Mouse (Mus musculus) left cerebral cortex, postnatal 14 days (tissue): ENCODE measurements around the gene 4933403O08Rik. TPM values are rescaled to one million over a fixed set of nuclear protein-coding genes. Genes with fewer than 3 reads are reported as not detected.

ENCODE experiments used
- DNase-seq, 2 experiments: peaks; one replicate each; pipeline ENCODE4 v3.0.0; 2021 to 2022; ENCODE audit warnings: low spot score in 2 of 2, mixed read lengths in 1 of 2
- intact Hi-C: fragments of 180-260 bp; cut with DNase I; formaldehyde crosslinking; loops from one replicate; pipeline ENCODE4 v1.15.1; 2025
- long read RNA-seq, 2 experiments: library from polyadenylated mRNA; stranded (forward); transcript quantifications; one replicate each; pipeline ENCODE4 v2.0.0; 2021
- total RNA-seq, 2 experiments: library from RNA; stranded (reverse); gene quantifications; 2 replicates each; pipeline ENCODE4 v1.2.3; 2021

The 4933403O08Rik gene
- not detected for total RNA-seq
- long read RNA-seq, experiment 1, result 0 reads
- long read RNA-seq, experiment 2, result 0 reads

DNA sequence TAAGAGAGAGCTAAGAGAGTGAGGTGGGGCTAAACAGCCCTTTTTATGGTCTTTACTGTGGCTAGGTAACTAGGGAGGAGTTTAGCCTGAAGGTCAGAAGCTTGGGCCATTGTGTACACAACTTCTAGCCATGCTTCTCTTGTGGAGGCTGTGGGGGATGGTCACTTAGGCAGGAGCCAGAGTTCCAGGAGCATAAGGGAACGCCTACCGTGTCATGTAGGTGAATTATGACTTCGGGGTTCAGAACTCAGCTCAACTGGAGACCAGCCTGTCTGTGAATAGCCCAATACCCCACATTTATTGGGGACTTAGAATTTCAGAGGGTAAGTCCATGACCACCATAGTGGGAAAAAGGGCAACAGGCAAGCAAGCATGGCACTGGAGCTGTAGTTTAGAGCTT lies at the start of gene 4933403O08Rik:
Gene 4933403O08Rik (plus strand): TSS at position 301 of the 400 bp plus-strand sequence.
- intact Hi-C loops, result no loop called here

DNA sequence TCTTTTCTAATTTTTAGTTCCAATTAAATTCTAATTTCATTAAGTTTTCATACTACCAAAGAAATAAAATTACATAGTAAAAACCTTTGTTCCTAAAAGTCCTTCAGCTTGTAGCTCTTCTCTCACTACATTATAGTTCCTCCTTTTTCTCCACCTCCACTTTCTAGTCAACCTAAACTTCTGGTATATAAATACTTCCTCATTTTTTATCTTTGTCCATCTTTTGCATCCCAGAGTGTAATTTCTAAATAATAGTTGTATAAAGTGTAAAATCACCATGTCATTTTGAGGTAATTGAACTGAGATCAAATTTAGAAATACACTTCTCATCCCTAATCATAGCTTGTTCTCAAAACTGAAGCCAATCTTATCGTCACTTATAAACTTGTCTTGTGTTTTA lies 4.1 kb downstream of the 4933403O08Rik start:
- no peak for DNase-seq
- intact Hi-C loops, result no loop called here

More for the DNA sequence above, at the start of gene 4933403O08Rik:
- no peak for DNase-seq

DNA sequence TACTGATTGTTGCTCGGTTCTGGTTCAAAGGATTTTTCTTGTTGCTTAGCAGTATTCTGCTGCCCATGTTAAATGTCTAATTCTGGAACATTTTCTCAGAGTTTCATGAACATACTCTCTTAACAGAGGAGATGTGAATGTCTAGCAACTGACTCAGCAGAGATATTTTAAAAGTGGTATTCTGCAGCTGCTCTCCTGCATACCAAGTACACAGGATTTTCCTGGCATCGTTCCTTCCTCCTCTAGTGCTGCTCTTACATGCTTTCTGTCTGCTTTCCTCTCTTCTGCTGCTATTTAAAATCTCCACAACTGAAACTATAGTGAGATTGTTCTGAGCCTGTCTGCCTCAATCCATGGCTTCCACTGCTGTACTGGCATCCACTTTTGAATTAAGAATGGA lies 16.7 kb downstream of the 4933403O08Rik start:
- intact Hi-C loops, result no loop called here
- DNase-seq, result peak; percentile 40 to 81

DNA sequence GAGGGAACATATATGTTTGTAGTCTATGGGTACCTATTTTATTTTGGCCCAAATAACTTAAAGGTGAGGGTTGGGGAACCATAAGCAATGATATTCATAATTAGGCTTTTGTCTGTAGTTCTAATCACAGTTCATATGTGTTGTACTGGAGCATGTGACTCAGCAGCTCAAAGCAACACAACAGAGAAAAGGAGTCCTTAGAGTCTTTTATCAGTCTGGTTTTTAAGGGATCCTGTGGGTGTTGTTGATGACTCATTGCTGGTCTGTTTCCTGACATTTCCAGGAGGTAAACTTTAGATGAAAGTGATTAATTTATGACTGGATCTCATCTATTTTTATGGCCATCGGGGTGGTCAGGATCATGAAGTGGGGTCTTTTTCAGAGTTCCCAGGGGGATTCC lies 34.7 kb downstream of the 4933403O08Rik start:
- DNase-seq, result no peak
- intact Hi-C loops, result no loop called here

Other genes starting within 250 kb of the 4933403O08Rik start
- gene Tex16, start 228.0 kb upstream of the 4933403O08Rik start, total RNA-seq, result not detected
- gene Apool, start 72.3 kb downstream of the 4933403O08Rik start, total RNA-seq, result 1 to 10 TPM; 3.4 to 4.3 TPM
- gene Satl1, start 167.7 kb downstream of the 4933403O08Rik start, total RNA-seq, result not detected